Mouse (Mus musculus): ENCODE measurements at regions not wholly inside any gene's neighbourhood (a gene's known extent, or its start where the extent isn't known, plus 50 kb on each side); places are given as distances from the start of the nearest gene placed in this dataset.

DNA sequence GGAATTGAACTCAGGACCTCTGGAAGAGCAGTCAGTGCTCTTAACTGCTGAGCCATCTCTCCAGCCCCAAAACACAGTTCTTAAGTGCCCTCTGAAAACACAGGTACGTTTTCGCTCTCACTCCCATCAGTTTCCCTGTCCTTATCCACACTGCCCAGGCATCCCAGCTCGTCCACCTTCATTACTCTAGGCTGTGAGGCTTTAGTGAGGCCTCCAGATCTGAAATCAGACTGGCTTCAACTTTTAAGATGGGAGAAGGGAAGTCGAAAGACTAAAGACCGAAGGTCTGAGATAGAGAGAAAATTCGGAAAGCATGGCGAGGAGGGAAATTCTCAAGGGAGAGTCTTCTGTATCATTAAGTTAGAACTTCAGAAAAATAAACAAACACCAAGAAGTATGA, 54.8 kb upstream of the Tet2 start:
- no peak for DNase-seq (ENCODE audit: low spot score)
- H3K4me3 ChIP-seq = no peak overlapping the region
- H3K36me3 ChIP-seq = no peaks in the 10 kb centered on the region
- H3K9me3 ChIP-seq (replicated peaks) = no peaks in the 10 kb centered on the region
- peaks cover 15% of the 10 kb centered on the region for H3K4me1 ChIP-seq
- no peaks in the 10 kb centered on the region for H3K27me3 ChIP-seq (ENCODE audit: low read depth, poor library complexity, severe bottlenecking)
- H3K27ac ChIP-seq (replicated peaks) = no peak overlapping the region
- WGBS = 83% methylated on average over 7 of the region's 7 CpGs

DNA sequence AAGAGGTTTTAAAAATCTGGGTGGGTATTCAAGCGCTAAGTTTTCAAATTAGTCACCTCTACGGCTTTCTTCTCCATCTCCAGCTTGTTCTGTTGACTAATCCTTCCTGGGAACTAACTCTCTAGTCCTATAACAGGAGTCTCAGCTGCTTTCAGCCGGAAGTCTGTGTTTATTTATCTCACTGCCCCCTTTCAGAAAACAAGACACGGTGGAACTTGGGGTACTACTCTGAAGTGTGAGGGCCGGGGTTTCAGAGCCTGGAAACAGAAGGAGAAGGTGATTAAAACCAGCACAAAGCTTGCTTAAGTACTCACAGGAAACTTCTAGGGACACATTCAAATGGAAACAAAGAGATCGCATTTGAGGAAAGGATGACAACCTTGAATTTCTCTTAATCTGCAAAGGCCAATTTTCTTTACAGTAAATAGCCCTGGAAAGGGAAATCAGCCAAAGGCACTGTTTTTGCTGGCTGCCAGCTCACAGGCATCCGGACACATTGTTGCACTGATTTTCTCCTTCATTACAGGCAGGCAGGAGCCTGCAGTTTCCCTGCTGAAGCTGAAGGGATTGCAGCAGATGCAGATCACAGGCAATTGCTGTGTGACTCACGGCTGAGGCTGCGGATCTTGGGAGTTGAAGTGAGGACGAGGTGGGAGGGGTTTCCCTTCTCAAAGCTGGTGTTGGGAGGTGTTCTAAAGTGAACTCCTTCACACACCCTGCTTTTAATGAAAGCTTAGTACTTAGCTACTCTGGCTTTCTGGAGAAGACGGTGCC, 55.7 kb upstream of the Tet2 start:
- peak; percentile 37 for DNase-seq (ENCODE audit: low spot score)
- no peaks in the 10 kb centered on the region for H3K36me3 ChIP-seq
- H3K4me1 ChIP-seq = peaks cover 15% of the 10 kb centered on the region
- H3K9me3 ChIP-seq (replicated peaks) = no peaks in the 10 kb centered on the region
- peak overlapping the region; percentile 79 for H3K27ac ChIP-seq (replicated peaks)
- WGBS = 18% methylated on average over 11 of the region's 11 CpGs
- 0 out of 2 replicates have a peak overlapping the region, but pooled peaks have one; percentile 24 for H3K4me3 ChIP-seq
- no peaks in the 10 kb centered on the region for H3K27me3 ChIP-seq (ENCODE audit: low read depth, poor library complexity, severe bottlenecking)

DNA sequence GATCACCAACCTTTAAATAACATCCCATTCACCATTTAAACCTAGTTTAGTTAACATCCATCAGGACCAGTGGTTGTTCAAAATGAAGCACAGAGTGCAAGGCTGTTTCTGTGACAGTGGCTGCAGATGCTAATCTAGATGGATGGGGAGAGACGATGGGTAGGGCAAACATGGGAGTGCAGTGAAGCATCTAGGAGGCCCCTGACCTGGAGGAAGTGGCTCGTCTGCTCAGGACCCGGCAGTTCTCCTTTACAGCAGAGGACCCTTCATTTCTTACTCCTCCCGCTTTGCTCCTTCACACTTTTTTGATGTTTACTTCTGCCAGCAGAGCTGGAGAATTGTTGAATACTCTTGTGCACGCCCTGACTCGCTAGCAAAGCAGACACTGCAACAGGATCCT, 60.5 kb upstream of the Tet2 start:
- Histone ChIP-seq H3K27me3 (ENCODE audit: low read depth, poor library complexity, severe bottlenecking) (no peaks in the 10 kb centered on the region), H3K36me3 (no peaks in the 10 kb centered on the region)
- WGBS = 92% methylated on average over 6 of the region's 6 CpGs

DNA sequence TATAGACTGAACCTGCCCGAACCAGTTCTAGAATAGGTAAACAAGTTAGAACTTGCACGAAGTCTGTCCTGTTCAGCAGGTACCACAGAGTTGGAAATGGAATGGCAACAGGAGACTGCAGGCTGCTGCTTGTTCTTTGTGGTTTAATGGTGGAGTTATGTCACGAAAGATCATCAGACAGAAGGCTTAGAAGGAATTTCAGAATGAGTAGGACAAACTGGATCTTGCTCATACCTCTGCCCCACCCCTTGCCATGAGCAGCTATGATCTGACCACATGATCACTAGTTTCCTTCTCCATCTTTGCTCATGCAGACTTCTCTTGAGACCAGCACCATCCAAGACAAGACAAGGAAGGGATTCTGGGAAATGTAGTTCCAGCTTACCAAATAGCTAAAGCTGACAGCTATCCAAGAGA, 63.9 kb upstream of the Tet2 start:
- Histone ChIP-seq H3K4me3 (no peak overlapping the region), H3K27ac (replicated peaks) (no peak overlapping the region), H3K9me3 (replicated peaks) (no peaks in the 10 kb centered on the region), H3K27me3 (ENCODE audit: low read depth, poor library complexity, severe bottlenecking) (no peaks in the 10 kb centered on the region), H3K4me1 (peaks cover under 1% of the 10 kb centered on the region), H3K36me3 (no peaks in the 10 kb centered on the region)
- 92% methylated on average over 3 of the region's 3 CpGs for WGBS
- DNase-seq (ENCODE audit: low spot score) = no peak

More for the DNA sequence above, 60.5 kb upstream of the Tet2 start:
- Histone ChIP-seq H3K9me3 (replicated peaks) (no peaks in the 10 kb centered on the region), H3K4me1 (peaks cover 10% of the 10 kb centered on the region), H3K27ac (replicated peaks) (no peak overlapping the region), H3K4me3 (no peak overlapping the region)
- no peak for DNase-seq (ENCODE audit: low spot score)

DNA sequence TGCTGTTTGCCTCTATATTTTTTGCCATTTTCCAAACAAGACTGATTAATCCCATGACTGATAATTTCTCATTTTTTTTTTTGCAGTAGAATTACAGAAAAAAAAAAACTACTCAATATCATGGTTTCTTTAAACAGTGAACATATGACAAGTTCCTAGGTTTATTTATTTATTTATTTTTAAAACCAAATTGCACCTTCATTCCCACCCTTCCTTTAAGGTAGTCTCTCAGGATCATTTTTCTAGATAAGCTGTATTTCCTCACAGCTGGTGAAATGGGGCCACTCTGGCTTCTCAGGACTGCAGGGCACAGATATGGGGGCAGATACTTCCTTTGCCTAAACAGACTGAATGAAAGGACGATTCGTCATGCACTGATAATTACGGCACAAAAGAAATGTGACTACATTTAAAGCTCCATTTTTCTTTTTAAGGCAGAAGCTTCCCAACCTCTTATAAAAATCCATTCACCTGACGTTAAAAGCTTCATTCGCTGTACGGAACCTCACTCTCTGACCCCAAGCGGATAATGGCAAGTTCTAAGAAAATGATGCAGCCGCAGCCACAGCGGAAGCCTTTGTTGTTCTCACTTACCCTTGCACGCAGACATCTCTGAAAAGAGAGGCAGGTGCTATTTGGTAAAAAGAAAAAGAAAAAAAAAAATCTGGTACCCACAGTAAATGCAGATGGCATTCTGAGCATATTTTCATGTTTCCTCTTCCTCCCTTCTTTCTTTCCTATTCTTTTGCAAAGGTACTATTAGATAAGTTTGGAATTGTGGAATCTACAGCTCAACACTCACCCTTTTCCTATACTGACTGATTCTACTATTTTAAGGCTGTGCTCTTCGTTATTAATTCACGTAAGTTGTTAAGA, 69.1 kb upstream of the Tet2 start:
- peaks cover 18% of the 10 kb centered on the region for H3K4me1 ChIP-seq
- H3K27me3 ChIP-seq (ENCODE audit: low read depth, poor library complexity, severe bottlenecking) = no peaks in the 10 kb centered on the region
- H3K4me3 ChIP-seq = peak overlapping the region; percentile 36
- peak overlapping the region; percentile 73 for H3K27ac ChIP-seq (replicated peaks)
- peak; percentile 20 for DNase-seq (ENCODE audit: low spot score)
- H3K9me3 ChIP-seq (replicated peaks) = no peaks in the 10 kb centered on the region
- WGBS = 30% methylated on average over 12 of the region's 12 CpGs
- no peaks in the 10 kb centered on the region for H3K36me3 ChIP-seq

DNA sequence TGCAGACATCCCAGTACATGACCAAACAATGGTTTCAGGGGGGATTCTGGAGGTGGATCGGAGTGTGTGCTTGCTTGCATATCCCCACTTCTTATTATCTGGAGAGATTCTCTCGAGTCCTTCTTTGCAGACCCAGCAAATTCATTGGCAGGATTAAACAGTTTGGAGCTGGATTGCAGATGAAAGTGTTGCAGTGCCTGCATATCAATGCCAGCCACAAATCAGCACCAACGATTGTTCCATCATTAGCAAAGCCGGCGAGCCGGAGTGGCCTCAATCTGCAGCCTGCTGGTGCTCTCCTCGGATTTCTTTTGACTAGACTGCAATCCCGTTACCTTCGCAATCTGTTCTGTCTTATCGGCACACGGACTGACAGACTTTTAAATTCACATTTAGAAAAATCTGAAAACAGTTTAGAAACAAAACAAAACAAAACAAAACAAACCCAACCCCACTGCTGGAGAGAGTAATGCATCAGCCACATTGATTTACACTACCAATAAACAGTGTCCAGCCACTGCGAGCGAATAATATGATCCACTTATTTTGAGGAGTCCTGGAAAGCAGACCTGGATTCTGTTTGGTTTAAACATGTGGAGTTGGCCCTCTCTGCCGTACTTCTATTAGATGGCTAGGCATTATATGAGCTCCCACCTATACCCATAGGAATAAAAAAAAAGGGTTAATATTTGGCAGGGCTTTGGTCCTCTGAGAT, 69.9 kb upstream of the Tet2 start:
- no peaks in the 10 kb centered on the region for H3K36me3 ChIP-seq
- peak; percentile 27 for DNase-seq (ENCODE audit: low spot score)
- peaks cover 18% of the 10 kb centered on the region for H3K4me1 ChIP-seq
- WGBS = 37% methylated on average over 14 of the region's 14 CpGs
- H3K9me3 ChIP-seq (replicated peaks) = no peaks in the 10 kb centered on the region
- H3K27ac ChIP-seq (replicated peaks) = peak overlapping the region; percentile 73
- H3K4me3 ChIP-seq = peak overlapping the region; percentile 36
- H3K27me3 ChIP-seq (ENCODE audit: low read depth, poor library complexity, severe bottlenecking) = no peaks in the 10 kb centered on the region

DNA sequence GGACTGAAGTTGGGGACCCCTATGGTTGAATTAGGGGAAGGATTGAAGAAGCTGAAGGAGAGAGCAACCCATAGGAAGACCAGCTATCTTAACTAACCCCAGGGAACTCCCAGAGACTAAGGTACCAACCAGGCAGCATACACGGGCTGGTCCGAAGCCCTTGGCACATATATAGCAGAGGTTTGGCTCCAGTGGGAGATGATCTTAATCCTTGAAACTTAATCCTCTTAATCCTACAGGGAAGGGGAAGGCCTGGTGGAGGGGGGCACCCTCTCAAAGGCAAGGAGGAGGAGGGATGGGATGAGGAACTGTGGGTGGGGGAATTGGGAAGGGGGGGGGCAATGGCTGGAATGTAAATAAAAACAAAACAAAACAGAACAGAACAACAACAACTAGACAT, 72.1 kb upstream of the Tet2 start:
- Histone ChIP-seq H3K9me3 (replicated peaks) (no peaks in the 10 kb centered on the region), H3K27me3 (ENCODE audit: low read depth, poor library complexity, severe bottlenecking) (no peaks in the 10 kb centered on the region), H3K4me1 (peaks cover 18% of the 10 kb centered on the region), H3K4me3 (no peak overlapping the region), H3K36me3 (no peaks in the 10 kb centered on the region), H3K27ac (replicated peaks) (no peak overlapping the region)
- WGBS = 32% methylated on average over 2 of the region's 2 CpGs
- no peak for DNase-seq (ENCODE audit: low spot score)

DNA sequence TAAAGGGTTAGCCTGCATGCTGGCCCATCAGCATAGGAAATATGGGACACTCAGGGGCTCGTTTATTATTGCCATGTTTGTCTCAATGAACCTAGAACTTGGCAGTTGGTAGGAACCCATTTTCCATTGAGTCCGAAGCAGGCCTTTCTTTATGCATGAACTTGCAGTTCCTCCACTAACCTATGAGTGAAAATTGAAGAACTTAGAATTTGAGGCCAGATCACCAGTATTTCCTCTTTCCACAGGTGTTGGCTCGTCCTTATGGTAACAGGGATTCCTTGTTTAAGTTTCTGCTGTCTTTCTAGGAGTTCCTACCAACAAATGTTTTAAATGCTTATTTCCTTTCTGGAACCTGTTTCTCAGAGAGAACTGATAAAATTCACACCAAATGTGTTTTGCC, 73.6 kb upstream of the Tet2 start:
- no peak for DNase-seq (ENCODE audit: low spot score)
- H3K4me3 ChIP-seq = no peak overlapping the region
- no peak overlapping the region for H3K27ac ChIP-seq (replicated peaks)
- H3K4me1 ChIP-seq = peaks cover 18% of the 10 kb centered on the region
- H3K9me3 ChIP-seq (replicated peaks) = no peaks in the 10 kb centered on the region
- H3K36me3 ChIP-seq = no peaks in the 10 kb centered on the region
- WGBS = 89% methylated on average over 3 of the region's 3 CpGs
- no peaks in the 10 kb centered on the region for H3K27me3 ChIP-seq (ENCODE audit: low read depth, poor library complexity, severe bottlenecking)

DNA sequence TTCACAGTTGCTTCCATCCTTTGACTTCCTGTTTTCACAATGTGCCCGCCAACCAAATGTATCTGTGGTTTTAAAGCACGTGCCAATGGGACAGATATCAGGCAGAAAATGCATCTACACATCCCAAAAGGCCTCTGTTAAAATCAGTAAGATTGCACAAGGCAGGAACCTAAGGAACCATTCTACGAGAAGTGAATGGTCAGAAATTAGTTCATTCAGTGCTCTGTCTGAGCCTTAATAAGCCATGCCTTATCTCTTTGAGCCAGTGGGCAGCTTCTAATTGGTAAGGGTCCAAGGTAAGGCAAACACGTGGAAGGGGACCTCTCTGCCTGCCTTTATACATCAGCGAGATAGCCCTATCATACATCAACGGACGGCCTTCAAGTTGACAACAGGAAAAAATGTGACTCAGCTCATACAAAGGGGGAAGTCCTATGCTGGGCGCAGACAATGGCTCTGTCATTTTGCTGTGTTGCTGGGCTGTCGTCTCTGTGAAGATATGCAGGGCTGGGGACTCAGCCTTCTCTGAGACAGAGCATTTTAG, 78.3 kb upstream of the Tet2 start:
- DNase-seq (ENCODE audit: low spot score) = no peak
- WGBS = 76% methylated on average over 9 of the region's 9 CpGs
- no peaks in the 10 kb centered on the region for H3K9me3 ChIP-seq (replicated peaks)
- H3K4me1 ChIP-seq = no peaks in the 10 kb centered on the region
- no peak overlapping the region for H3K27ac ChIP-seq (replicated peaks)
- H3K4me3 ChIP-seq = no peak overlapping the region
- no peaks in the 10 kb centered on the region for H3K36me3 ChIP-seq
- H3K27me3 ChIP-seq (ENCODE audit: low read depth, poor library complexity, severe bottlenecking) = no peaks in the 10 kb centered on the region

DNA sequence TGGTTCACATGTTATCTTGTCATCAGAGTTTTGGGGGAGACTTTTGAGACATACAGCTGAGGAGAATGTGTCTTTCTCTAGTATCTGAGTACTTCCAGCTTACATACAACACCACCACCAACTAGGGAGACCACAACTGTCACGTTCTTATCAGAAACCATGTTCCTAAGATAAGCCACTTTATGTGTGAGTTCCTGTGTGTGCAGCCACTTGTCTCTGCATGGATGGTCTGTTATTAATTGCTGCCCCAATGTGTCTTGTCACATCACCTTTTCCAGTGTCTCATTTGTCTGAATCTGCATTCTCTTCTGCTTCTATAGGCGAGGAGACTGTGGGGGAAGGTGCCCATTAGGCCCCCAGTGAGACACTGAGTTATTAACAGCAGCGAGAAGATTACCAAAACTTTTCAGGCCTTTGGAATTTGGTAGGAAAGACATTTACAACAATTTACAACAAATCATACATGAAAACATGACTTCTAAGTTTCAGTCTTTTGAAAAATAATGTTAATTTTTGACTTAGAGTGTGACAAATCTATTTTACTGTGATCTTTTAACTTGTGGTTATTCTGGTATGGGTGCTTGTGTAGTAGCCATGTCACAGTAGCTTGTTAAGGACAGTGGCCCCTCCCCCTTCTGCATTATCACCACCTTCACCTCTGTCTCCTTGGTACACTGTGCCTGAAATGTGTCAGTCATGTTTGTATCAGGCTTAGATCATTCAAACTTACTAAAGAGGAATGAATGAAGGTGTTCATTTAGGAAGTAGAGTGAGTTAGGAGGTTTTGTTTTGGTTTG, 79.3 kb upstream of the Tet2 start:
- no peak for DNase-seq (ENCODE audit: low spot score)
- Histone ChIP-seq H3K27me3 (ENCODE audit: low read depth, poor library complexity, severe bottlenecking) (no peaks in the 10 kb centered on the region), H3K4me1 (no peaks in the 10 kb centered on the region), H3K9me3 (replicated peaks) (no peaks in the 10 kb centered on the region), H3K27ac (replicated peaks) (no peak overlapping the region), H3K36me3 (no peaks in the 10 kb centered on the region), H3K4me3 (no peak overlapping the region)
- 80% methylated on average over 3 of the region's 3 CpGs for WGBS

DNA sequence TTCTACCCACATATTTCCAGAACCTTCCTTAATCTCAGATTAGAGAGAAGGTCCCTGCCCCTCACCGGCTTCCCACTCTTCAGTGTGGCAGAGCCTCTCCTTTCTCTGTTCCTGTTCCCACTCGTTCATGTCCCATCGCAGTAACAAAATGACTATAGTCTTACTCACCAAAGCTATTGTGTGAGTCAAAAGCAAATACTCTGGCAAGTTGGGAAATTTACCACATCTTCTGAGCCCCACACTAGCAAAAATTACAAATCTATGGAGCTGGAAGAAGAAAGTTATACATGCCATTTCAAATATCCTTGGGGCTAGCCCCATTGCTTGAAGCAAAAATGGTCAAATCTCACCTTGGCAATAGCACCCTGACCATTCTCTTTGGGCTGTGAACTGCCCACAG, 80.1 kb upstream of the Tet2 start:
- Histone ChIP-seq H3K4me3 (no peak overlapping the region), H3K27ac (replicated peaks) (no peak overlapping the region), H3K36me3 (no peaks in the 10 kb centered on the region), H3K27me3 (ENCODE audit: low read depth, poor library complexity, severe bottlenecking) (no peaks in the 10 kb centered on the region), H3K9me3 (replicated peaks) (no peaks in the 10 kb centered on the region), H3K4me1 (no peaks in the 10 kb centered on the region)
- DNase-seq (ENCODE audit: low spot score) = no peak
- 91% methylated on average over 3 of the region's 3 CpGs for WGBS

DNA sequence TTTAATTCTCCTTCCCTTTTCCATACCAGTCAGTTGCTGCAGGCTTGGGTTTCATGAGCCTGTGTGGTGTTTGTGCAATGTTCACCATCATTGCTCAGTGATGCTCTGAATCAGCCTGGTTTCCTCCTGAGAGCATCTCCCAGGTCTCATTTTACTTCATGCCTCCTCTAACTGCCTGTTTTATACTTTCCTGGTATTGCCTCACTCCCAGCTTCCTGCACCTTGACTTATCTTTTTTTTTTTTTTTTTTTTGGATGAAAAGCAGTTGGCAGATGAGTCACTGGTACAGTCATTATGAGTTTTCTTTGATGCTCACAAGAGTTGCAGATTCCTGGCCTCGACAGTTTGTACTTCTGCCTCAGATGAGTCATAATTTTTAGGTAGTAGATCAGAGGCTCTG, 81.5 kb upstream of the Tet2 start:
- Histone ChIP-seq H3K4me3 (no peak overlapping the region), H3K9me3 (replicated peaks) (no peaks in the 10 kb centered on the region), H3K27ac (replicated peaks) (no peak overlapping the region), H3K27me3 (ENCODE audit: low read depth, poor library complexity, severe bottlenecking) (no peaks in the 10 kb centered on the region), H3K36me3 (no peaks in the 10 kb centered on the region), H3K4me1 (no peaks in the 10 kb centered on the region)
- no peak for DNase-seq (ENCODE audit: low spot score)
- WGBS = 90% methylated on average over 1 of the region's 1 CpGs
